Mouse (Mus musculus): ENCODE measurements at regions not wholly inside any gene's neighbourhood (a gene's known extent, or its start where the extent isn't known, plus 50 kb on each side); places are given as distances from the start of the nearest gene placed in this dataset.
"Not testable (repeated sequence)": the region's sequence is repeated elsewhere in the genome, so short reads cannot be mapped to it uniquely, and the experiment has no call there.

GRCm38 (mm10) chr1:143265216-143265615 lies 375.2 kb upstream of the B3galt2 start:
- DNase-seq (ENCODE audit: low spot score in 2 of 2) = no peak

GRCm38 (mm10) chr1:143286274-143286967 lies 354.0 kb upstream of the B3galt2 start:
- DNase-seq (ENCODE audit: low spot score in 2 of 2) = no peak

GRCm38 (mm10) chr1:143287448-143287847 lies 353.0 kb upstream of the B3galt2 start:
- DNase-seq (ENCODE audit: low spot score in 2 of 2) = no peak

- no peak for DNase-seq (ENCODE audit: low spot score in 2 of 2)
These were observed 343.9 kb upstream of the B3galt2 start for GRCm38 (mm10) chr1:143296555-143296954.

GRCm38 (mm10) chr1:143307379-143307778 lies 333.1 kb upstream of the B3galt2 start:
- DNase-seq (ENCODE audit: low spot score in 2 of 2) = no peak

GRCm38 (mm10) chr1:143318381-143318780 lies 322.1 kb upstream of the B3galt2 start:
- peak; percentile 9 to 19 for DNase-seq (ENCODE audit: low spot score in 2 of 2)

GRCm38 (mm10) chr1:143319568-143319967 lies 320.9 kb upstream of the B3galt2 start:
- DNase-seq (ENCODE audit: low spot score in 2 of 2) = no peak

- DNase-seq (ENCODE audit: low spot score in 2 of 2) = no peak
These were observed 289.1 kb upstream of the B3galt2 start for GRCm38 (mm10) chr1:143351388-143351787.

GRCm38 (mm10) chr1:143360256-143360655 lies 280.2 kb upstream of the B3galt2 start:
- DNase-seq (ENCODE audit: low spot score in 2 of 2) = not testable (repeated sequence)

- no peak for DNase-seq (ENCODE audit: low spot score in 2 of 2)
These were observed 248.6 kb upstream of the B3galt2 start for GRCm38 (mm10) chr1:143391851-143392250.

Measured in left cerebral cortex, adult 9 months (tissue).